Mouse (Mus musculus) mouse embryonic stem cell (cell line): ENCODE data around the gene Fbxo10.
"Not testable (repeated sequence)": the region's sequence is repeated elsewhere in the genome, so short reads cannot be mapped to it uniquely, and the experiment has no call there.

ENCODE experiments used
- in situ Hi-C, 2 experiments: fragments of 300-500 bp; cut with MboI; formaldehyde crosslinking; loops; 1 replicate in 1 of 2; 3 replicates in 1 of 2; pipeline ENCODE4 v1.14.3; 2019 to 2020; ENCODE audit warnings: low sequenced_read_pairs in 2 of 2, low pct_unique_long_range_greater_than_20kb in 1 of 2, mixed read lengths in 1 of 2; ENCODE audit not compliant: unreplicated experiment in 1 of 2

Fbxo10 gene

GRCm38 (mm10) chr4:45013031-45013431, 71.4 kb downstream of the Fbxo10 start:
- in situ Hi-C loops, result no loop called here

GRCm38 (mm10) chr4:45012105-45012975, 72.1 kb downstream of the Fbxo10 start, which contains the start of gene Zbtb5:
Gene Zbtb5, minus strand, starts transcription at chr4:45012412.
- in situ Hi-C loops, result no loop called here

- in situ Hi-C loops, result no loop called here
These were observed 72.8 kb downstream of the Fbxo10 start for GRCm38 (mm10) chr4:45011581-45012104.

GRCm38 (mm10) chr4:45010806-45011415, 73.5 kb downstream of the Fbxo10 start:
- in situ Hi-C loops, result no loop called here

GRCm38 (mm10) chr4:45005452-45005851, 79.0 kb downstream of the Fbxo10 start:
- in situ Hi-C loops, result no loop called here

- in situ Hi-C loops, result no loop called here
These were observed 84.4 kb downstream of the Fbxo10 start for GRCm38 (mm10) chr4:45000001-45000400.

- in situ Hi-C loops, result no loop called here
These were observed 86.3 kb downstream of the Fbxo10 start for GRCm38 (mm10) chr4:44998071-44998470.

GRCm38 (mm10) chr4:44994776-44995175, 89.6 kb downstream of the Fbxo10 start:
- in situ Hi-C loops, result no loop called here

GRCm38 (mm10) chr4:44993847-44994246, 90.6 kb downstream of the Fbxo10 start:
- in situ Hi-C loops, result no loop called here

- in situ Hi-C loops, result not testable (repeated sequence)
These were observed 91.2 kb downstream of the Fbxo10 start for GRCm38 (mm10) chr4:44993179-44993578.

- in situ Hi-C loops, result not testable (repeated sequence)
These were observed 92.1 kb downstream of the Fbxo10 start for GRCm38 (mm10) chr4:44992330-44992729.

GRCm38 (mm10) chr4:44990560-44990959, 93.8 kb downstream of the Fbxo10 start:
- in situ Hi-C loops, result no loop called here
